Mouse (Mus musculus): ENCODE data around the gene Oaz1. TPM values are rescaled to one million over a fixed set of nuclear protein-coding genes. Genes with fewer than 3 reads are reported as not detected.
A peak's percentile ranks its signal among the peaks of the same experiment; 100 is the strongest.

Oaz1 gene
- total RNA-seq, 4 experiments from 2014 or later: 848 to 1,083 (median 963) TPM

DNA sequence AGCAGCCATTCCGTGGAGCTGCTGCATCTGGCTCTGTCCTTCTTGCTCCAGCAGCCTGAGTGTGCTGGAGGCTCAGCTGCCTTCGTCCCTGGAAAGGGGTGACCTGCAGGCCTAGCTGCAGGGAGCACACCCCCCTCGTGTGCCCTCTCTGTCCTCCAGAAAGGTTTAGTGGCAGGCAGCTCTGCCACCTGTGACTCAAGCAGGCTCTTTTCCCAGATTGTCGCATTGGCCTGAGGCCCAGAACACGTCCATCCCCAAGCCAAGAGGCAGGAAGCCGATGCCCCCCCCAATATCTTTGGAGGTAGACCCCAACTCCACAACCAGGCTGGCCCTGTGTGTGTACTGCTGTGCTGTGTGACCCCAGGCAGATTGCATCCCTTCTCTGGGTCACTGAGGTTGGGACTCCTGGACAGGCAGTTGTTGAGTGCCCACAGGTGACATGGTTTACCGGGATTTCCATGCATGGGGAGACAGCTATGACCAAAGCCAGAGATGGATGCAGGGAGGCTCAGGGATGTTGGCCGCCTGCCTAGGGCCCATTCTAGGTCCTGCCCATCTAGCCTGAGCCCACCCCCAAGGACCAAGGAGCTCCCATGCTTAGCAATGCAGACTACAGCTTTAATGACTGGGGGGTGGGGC lies 18.7 kb downstream of the Oaz1 start:
- DNase-seq (ENCODE audit: low spot score): no peak

DNA sequence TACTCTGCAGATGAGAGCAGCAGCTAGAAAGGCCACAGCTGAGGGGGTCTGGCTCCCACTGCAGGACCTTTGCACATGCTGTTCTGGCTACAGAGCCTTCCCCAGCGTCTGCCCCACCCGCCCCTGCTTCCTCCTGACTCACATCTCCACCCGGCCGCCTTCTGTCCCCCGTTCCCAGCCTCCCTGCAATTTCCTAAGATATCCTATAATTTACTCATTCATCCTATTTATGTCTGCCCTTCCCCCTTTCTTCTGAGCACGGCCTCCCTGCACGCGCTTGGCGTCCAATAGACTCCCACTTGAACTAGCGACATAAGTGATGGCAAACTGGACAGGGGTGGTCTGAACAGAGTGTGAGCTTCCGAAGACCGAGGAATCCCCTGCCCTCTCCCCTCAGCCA lies 19.3 kb downstream of the Oaz1 start:
- no peak for DNase-seq (ENCODE audit: low spot score)

- no peak for DNase-seq (ENCODE audit: low spot score)
Observed at GRCm38 (mm10) chr10:80848571-80848970, 22.1 kb downstream of the Oaz1 start.

DNA sequence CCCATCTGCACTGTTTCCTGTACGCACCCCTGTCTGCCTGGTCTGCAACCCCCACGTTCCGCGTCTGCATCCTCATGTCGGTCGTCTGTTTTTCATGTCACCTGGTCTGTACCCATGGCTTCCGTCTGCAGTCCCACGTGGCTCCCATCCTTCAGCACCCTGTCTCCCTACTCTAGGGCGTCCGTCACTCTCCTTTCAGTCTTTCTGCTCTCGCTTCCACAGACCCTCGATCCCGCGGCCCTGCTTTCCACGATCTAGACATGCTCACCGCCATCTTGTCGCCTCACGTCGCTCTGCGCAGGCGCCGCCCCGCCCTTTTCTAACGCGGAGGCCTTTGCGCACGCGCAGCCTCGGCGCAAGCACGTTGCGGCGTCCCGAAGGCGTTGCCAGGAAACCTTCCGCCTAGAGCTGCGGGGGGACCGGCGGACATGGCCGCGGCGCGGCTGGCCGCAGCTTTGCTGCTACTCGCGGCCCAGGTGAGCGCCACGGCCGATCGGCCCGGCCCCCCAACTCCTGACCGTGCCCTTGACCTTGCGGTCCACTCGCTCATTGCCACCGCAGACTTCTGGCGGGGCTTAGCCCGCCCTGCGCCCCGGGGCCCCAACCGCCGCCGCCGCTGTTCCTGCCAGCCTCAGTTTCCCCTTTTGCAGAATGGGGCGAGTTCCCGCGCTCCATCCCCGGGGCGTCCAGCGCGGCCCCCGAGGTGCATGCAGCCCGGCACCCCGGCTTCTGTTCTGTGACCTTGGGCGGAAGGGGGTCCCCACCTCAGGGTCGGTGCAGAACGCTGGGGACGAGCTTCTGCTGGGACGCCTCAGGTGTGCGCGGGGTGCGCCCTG lies 28.7 kb downstream of the Oaz1 start, which contains the start of the genes Lsm7 and Sppl2b:
TSS of gene Lsm7 (minus strand) at position 297 of the 836 bp plus-strand sequence.
TSS of gene Sppl2b (plus strand) at position 363 of the 836 bp plus-strand sequence.
- peak; percentile 96 for DNase-seq (ENCODE audit: low spot score)

DNA sequence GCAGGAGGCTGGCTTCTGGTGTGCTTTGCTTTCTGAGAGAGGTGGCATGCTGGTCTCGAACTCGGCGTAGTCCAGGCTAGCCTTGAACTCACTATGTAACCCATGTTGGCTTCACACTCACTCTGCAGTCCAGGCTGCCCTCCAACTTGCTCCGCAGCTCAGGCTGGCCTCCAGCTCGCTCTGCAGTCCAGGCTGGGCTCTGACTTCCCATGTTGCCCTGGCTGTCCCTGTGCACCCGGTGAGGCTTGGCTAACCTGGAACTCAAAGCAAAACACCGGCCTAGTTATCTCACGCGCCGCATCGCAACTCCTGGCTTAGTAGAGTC lies 29.3 kb downstream of the Oaz1 start:
- DNase-seq (ENCODE audit: low spot score): no peak

DNA sequence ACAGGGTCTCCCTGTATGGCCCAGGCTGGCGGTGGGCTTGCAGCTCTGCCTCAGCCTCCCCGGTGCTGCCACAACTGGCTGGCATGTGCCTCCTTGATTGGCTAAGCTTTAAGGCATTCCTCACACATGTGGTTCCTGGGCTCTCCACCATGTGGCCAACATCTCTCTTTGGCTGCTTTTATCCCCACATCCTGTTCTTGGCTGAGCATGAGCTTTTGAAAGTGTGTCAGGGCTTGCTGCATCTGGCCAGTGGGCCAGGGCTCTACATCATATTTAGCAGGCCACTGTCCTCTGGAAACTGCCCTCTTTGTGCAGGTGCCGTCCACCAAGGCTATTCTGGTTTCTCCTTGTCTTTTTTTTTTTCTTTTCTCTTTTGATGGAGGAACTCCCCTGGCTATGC lies 29.8 kb downstream of the Oaz1 start:
- DNase-seq (ENCODE audit: low spot score): peak; percentile 28

GRCm38 (mm10) chr10:80856908-80857307 lies 30.5 kb downstream of the Oaz1 start:
- DNase-seq (ENCODE audit: low spot score): no peak

GRCm38 (mm10) chr10:80857386-80857785 lies 30.9 kb downstream of the Oaz1 start:
- no peak for DNase-seq (ENCODE audit: low spot score)

GRCm38 (mm10) chr10:80857848-80858247 lies 31.4 kb downstream of the Oaz1 start:
- no peak for DNase-seq (ENCODE audit: low spot score)

- DNase-seq (ENCODE audit: low spot score): no peak
Observed at GRCm38 (mm10) chr10:80858350-80858935, 32.0 kb downstream of the Oaz1 start.

- no peak for DNase-seq (ENCODE audit: low spot score)
Observed at GRCm38 (mm10) chr10:80862305-80862704, 35.8 kb downstream of the Oaz1 start.

DNA sequence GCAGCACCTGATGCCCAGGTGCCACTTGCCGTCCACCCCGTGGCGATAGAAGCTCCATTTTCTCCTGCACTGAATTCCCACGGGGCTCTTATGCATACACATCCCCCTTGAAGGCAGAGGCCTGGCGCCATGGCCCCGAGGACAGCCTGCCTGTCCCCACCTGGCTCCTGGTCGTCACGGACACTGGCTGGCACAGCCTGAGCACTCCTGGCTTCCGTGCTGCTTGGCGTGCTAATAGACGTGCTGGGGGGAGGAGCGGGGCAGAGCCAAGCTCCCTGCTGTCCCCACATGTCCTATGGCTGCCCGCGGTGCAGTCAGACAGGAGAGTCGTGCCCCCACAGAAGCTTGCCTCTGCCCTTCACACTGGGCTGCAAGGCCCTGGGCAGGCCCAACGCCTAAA lies 38.0 kb downstream of the Oaz1 start:
- DNase-seq (ENCODE audit: low spot score): no peak

DNA sequence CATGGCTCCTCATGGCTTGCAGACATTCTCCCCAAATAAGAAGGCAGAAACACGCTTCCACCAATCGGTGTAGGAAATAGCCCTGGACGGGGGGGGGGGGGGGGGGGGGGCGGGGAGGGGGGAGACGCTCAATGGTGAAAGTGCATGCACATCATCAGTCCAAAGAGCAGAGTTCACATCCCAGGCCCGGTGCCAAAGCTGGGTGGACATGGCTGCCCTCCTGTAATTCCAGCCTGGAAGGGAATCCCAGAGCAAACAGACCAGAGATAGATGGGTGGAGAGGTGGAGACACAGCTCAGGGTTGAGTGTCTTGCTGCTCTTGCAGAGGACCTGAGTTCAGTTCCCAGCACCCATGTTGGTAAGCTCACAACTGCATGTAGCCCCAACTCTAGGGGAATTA lies 44.5 kb downstream of the Oaz1 start:
- no peak for DNase-seq (ENCODE audit: low spot score)

- no peak for DNase-seq (ENCODE audit: low spot score)
Observed at GRCm38 (mm10) chr10:80871581-80871980, 45.1 kb downstream of the Oaz1 start, which contains the start of gene Tmprss9. Gene Tmprss9 (plus strand): TSS chr10:80871848.

DNA sequence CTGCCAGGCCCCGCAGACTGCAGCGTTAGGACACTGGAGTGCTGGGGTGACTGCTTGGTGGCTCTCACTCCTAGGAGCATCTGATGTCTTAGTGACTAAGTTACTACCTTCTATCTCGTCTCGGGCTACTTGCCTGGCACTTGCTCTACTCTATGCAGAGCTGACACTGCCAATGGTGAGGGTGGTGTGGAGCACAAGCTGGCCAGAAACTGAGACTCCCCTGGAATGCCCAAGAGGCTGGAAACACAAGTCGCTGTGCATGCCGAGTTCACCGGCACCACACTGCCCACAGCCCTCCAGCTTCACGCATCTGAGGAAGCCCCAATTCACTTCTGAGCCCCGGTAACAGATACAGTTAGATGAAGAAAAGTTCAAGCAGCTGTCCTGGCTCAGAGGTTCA lies 47.6 kb downstream of the Oaz1 start:
- DNase-seq (ENCODE audit: low spot score): no peak

GRCm38 (mm10) chr10:80876028-80876427 lies 49.6 kb downstream of the Oaz1 start:
- peak; percentile 50 for DNase-seq (ENCODE audit: low spot score)

GRCm38 (mm10) chr10:80876594-80876993 lies 50.1 kb downstream of the Oaz1 start:
- no peak for DNase-seq (ENCODE audit: low spot score)

Small RNA genes lying within 50 kb of the gene (microRNA-seq; reads per million reads assigned to microRNA genes)
- gene Mir1982: 1.7 reads per million

Other genes starting within 250 kb of the Oaz1 start
- 1 to 10 TPM; 3.5 to 5.0 (median 4.7) TPM for gene Klf16, start 249.3 kb upstream of the Oaz1 start, total RNA-seq (2022)
- gene Abhd17a, start 236.3 kb upstream of the Oaz1 start, total RNA-seq (2022): 10 to 100 TPM; 44.7 to 48.1 (median 46.9) TPM
- gene Scamp4, start 223.8 kb upstream of the Oaz1 start, total RNA-seq (2022): 10 to 100 TPM; 20.0 to 25.2 (median 21.9) TPM
- under 1 TPM; 0.44 to 0.81 (median 0.73) TPM for gene Adat3, start 223.8 kb upstream of the Oaz1 start, total RNA-seq (2022)
- gene Gm49322, start 220.6 kb upstream of the Oaz1 start, total RNA-seq (2022): under 1 TPM; 0.17 to 0.57 (median 0.30) TPM
- gene Csnk1g2, start 203.8 kb upstream of the Oaz1 start, total RNA-seq (2022): 100 to 1,000 TPM; 119 to 132 (median 122) TPM
- 10 to 100 TPM; 44.0 to 52.5 (median 48.5) TPM for gene Btbd2, start 169.6 kb upstream of the Oaz1 start, total RNA-seq (2022)
- gene Mknk2, start 148.5 kb upstream of the Oaz1 start, total RNA-seq (2022): 100 to 1,000 TPM; 197 to 243 (median 216) TPM
- gene Mob3a, start 124.7 kb upstream of the Oaz1 start, total RNA-seq (2022): 1 to 10 TPM; 3.8 to 6.0 (median 5.4) TPM
- 1 to 10 TPM; 2.2 to 5.3 (median 3.6) TPM for gene Izumo4, start 124.5 kb upstream of the Oaz1 start, total RNA-seq (2022)
- gene Ap3d1, start 84.4 kb upstream of the Oaz1 start, total RNA-seq (2022): 10 to 100 TPM; 41.2 to 44.5 (median 43.4) TPM
- 10 to 100 TPM; 13.3 to 24.1 (median 19.8) TPM for gene Dot1l, start 71.5 kb upstream of the Oaz1 start, total RNA-seq (2022)
- 10 to 100 TPM; 25.0 to 33.0 (median 31.5) TPM for gene Sf3a2, start 28.5 kb upstream of the Oaz1 start, total RNA-seq (2022)
- gene Plekhj1, start 28.0 kb upstream of the Oaz1 start, total RNA-seq (2022): 10 to 100 TPM; 29.8 to 37.4 (median 32.7) TPM
- under 1 TPM; 0.14 to 0.50 (median 0.20) TPM for gene Amh, start 21.4 kb upstream of the Oaz1 start, total RNA-seq (2022)
- gene Jsrp1, start 13.2 kb upstream of the Oaz1 start, total RNA-seq (2022): 1 to 10 TPM in 1 of 4 experiments, under 1 TPM in 3; 0.47 to 1.6 (median 0.75) TPM
- 10 to 100 TPM in 3 of 4 experiments, 1 to 10 TPM in 1; 7.8 to 14.0 (median 12.6) TPM for gene Lingo3, start 17.4 kb downstream of the Oaz1 start, total RNA-seq (2022)
- 10 to 100 TPM; 23.3 to 32.5 (median 25.0) TPM for gene Lsm7, start 28.6 kb downstream of the Oaz1 start, total RNA-seq (2022)
- 10 to 100 TPM; 11.1 to 15.9 (median 14.4) TPM for gene Sppl2b, start 28.6 kb downstream of the Oaz1 start, total RNA-seq (2022)
- not detected for gene Tmprss9, start 45.2 kb downstream of the Oaz1 start, total RNA-seq (2022)
- gene Timm13, start 74.3 kb downstream of the Oaz1 start, total RNA-seq (2022): 100 to 1,000 TPM; 117 to 135 (median 123) TPM
- 1 to 10 TPM; 3.5 to 6.3 (median 4.8) TPM for gene Lmnb2, start 91.6 kb downstream of the Oaz1 start, total RNA-seq (2022)
- 10 to 100 TPM in 2 of 4 experiments, 1 to 10 TPM in 2; 5.0 to 18.1 (median 12.0) TPM for gene Gadd45b, start 103.4 kb downstream of the Oaz1 start, total RNA-seq (2022)
- gene Gng7, start 188.3 kb downstream of the Oaz1 start, total RNA-seq (2022): 1 to 10 TPM; 1.0 to 1.7 (median 1.5) TPM
- under 1 TPM in 1 of 4 experiments, not detected in 3; 0.44 TPM for gene Diras1, start 199.0 kb downstream of the Oaz1 start, total RNA-seq (2022)
- gene Slc39a3, start 210.8 kb downstream of the Oaz1 start, total RNA-seq (2022): 10 to 100 TPM; 12.1 to 14.1 (median 12.7) TPM
- 100 to 1,000 TPM in 2 of 4 experiments, 10 to 100 TPM in 2; 92.0 to 102 (median 99.4) TPM for gene Sgta, start 233.5 kb downstream of the Oaz1 start, total RNA-seq (2022)
- 10 to 100 TPM; 12.3 to 14.9 (median 13.2) TPM for gene Thop1, start 243.4 kb downstream of the Oaz1 start, total RNA-seq (2022)